8 mouse cellular contexts compared by ENCODE assay signal in genomic region chr6:71909840-71910239, GRCm38 (mm10). TPM values are rescaled to one million over a fixed set of nuclear protein-coding genes. Genes with fewer than 3 reads are reported as not detected.
DNase-seq lines count a peak whose midpoint lies in the region; ATAC-seq lines count a peak whose summit lies in the region.

No protein-coding gene starts in this region.

- peak overlapping the region; percentile 89 for H3K4me3 ChIP-seq in lung, embryonic 15.5 days
- peak overlapping the region; percentile 83 for H3K4me3 ChIP-seq in hindbrain, embryonic 13.5 days
- peak overlapping the region; percentile 79 for H3K4me3 ChIP-seq in midbrain, embryonic 11.5 days (ENCODE audit: low read depth, low read length)

- peaks cover 17% of the 10 kb centered on the region for H3K36me3 ChIP-seq in lung, embryonic 15.5 days
- H3K36me3 ChIP-seq in hindbrain, embryonic 13.5 days, result peaks cover 25% of the 10 kb centered on the region
- H3K36me3 ChIP-seq in midbrain, embryonic 11.5 days (ENCODE audit: control insufficient read depth, insufficient read depth, low read length), result no peaks in the 10 kb centered on the region

- no peak for ATAC-seq in lung, embryonic 15.5 days (ENCODE audit: borderline replicate concordance, extremely low read depth, low FRiP score, low TSS enrichment)
- ATAC-seq in hindbrain, embryonic 13.5 days (ENCODE audit: low FRiP score), result no peak
- no peak for ATAC-seq in midbrain, embryonic 11.5 days (ENCODE audit: low FRiP score)
- no peak for ATAC-seq in frontal cortex, adult (ENCODE audit: low TSS enrichment)
- ATAC-seq in monocyte, adult 5-6 weeks (replicated peaks; ENCODE audit: insufficient number of reproducible peaks, low FRiP score, low TSS enrichment, poor library complexity, severe bottlenecking), result no peak

- no peak overlapping the region for H3K9ac ChIP-seq in lung, embryonic 15.5 days
- H3K9ac ChIP-seq in hindbrain, embryonic 13.5 days, result no peak overlapping the region
- H3K9ac ChIP-seq in midbrain, embryonic 11.5 days (ENCODE audit: low read length), result no peak overlapping the region; the same call in 1 of the 2 replicates

- WGBS in lung, embryonic 15.5 days, result 67% methylated on average over 6 of the region's 6 CpGs
- 83% methylated on average over 6 of the region's 6 CpGs for WGBS in hindbrain, embryonic 13.5 days
- WGBS in midbrain, embryonic 11.5 days, result 74% methylated on average over 6 of the region's 6 CpGs

- peak overlapping the region; percentile 56 for H3K4me2 ChIP-seq in lung, embryonic 15.5 days
- H3K4me2 ChIP-seq in hindbrain, embryonic 13.5 days, result peak overlapping the region; percentile 87
- peak overlapping the region; percentile 68 for H3K4me2 ChIP-seq in midbrain, embryonic 11.5 days

- no peaks in the 10 kb centered on the region for H3K27me3 ChIP-seq in lung, embryonic 15.5 days
- no peaks in the 10 kb centered on the region for H3K27me3 ChIP-seq in hindbrain, embryonic 13.5 days
- no peaks in the 10 kb centered on the region for H3K27me3 ChIP-seq in midbrain, embryonic 11.5 days (ENCODE audit: control insufficient read depth, insufficient read depth, low read length)

- peaks cover 17% of the 10 kb centered on the region for H3K4me1 ChIP-seq in lung, embryonic 15.5 days
- H3K4me1 ChIP-seq in hindbrain, embryonic 13.5 days (replicated peaks), result peaks cover 26% of the 10 kb centered on the region
- peaks cover 3% of the 10 kb centered on the region for H3K4me1 ChIP-seq in midbrain, embryonic 11.5 days (ENCODE audit: control insufficient read depth, insufficient read depth, low read length)

- no peak for DNase-seq in lung, postnatal 10 days
- peak; percentile 58 for DNase-seq in ZHBTc4 (ENCODE audit: low read depth, low spot score)
- peak; percentile 61 for DNase-seq in midbrain, embryonic 11.5 days (ENCODE audit: low spot score, missing footprints)
- DNase-seq in urinary bladder, adult 18-20 months (ENCODE audit: low spot score in 2 of 2), result no peak

- H3K27ac ChIP-seq in lung, embryonic 15.5 days, result no peak overlapping the region
- H3K27ac ChIP-seq in hindbrain, embryonic 13.5 days, result no peak overlapping the region
- H3K27ac ChIP-seq in midbrain, embryonic 11.5 days (ENCODE audit: low read depth, low read length), result no peak overlapping the region

- no peaks in the 10 kb centered on the region for H3K9me3 ChIP-seq in lung, embryonic 15.5 days
- H3K9me3 ChIP-seq in hindbrain, embryonic 13.5 days, result no peaks in the 10 kb centered on the region
- no peaks in the 10 kb centered on the region for H3K9me3 ChIP-seq in midbrain, embryonic 11.5 days (ENCODE audit: control insufficient read depth, low read length)

RNA-seq across cellular contexts. Expression of gene Polr1a, which starts 1.0 kb away (rescaled TPM):
- polyA plus RNA-seq in lung, embryonic 15.5 days (2015; fragmentation: Nextera tagmentation; extraction: Ambion mirVana), result 29.0 and 35.1 TPM in 2 replicates
- 19.5 and 20.6 TPM in 2 replicates for polyA plus RNA-seq in hindbrain, embryonic 13.5 days (2015; fragmentation: Nextera tagmentation; extraction: Ambion mirVana)
- polyA plus RNA-seq in midbrain, embryonic 11.5 days (2014; fragmentation: Nextera tagmentation; extraction: Ambion mirVana), result 26.5 and 27.3 TPM in 2 replicates
- total RNA-seq in monocyte, adult 5-6 weeks (2017), result 28.3 to 32.8 TPM (median 28.6 TPM) in 3 replicates

RNA-seq across cellular contexts. Expression of gene Ptcd3, which starts 1.3 kb away (rescaled TPM):
- polyA plus RNA-seq in lung, embryonic 15.5 days (2015; fragmentation: Nextera tagmentation; extraction: Ambion mirVana), result 92.4 and 95.0 TPM in 2 replicates
- 86.1 and 86.5 TPM in 2 replicates for polyA plus RNA-seq in hindbrain, embryonic 13.5 days (2015; fragmentation: Nextera tagmentation; extraction: Ambion mirVana)
- polyA plus RNA-seq in midbrain, embryonic 11.5 days (2014; fragmentation: Nextera tagmentation; extraction: Ambion mirVana), result 125 and 126 TPM in 2 replicates
- total RNA-seq in monocyte, adult 5-6 weeks (2017), result 70.3 to 105 TPM (median 72.5 TPM) in 3 replicates

Comparison
In these comparisons a context has a peak if more than half of its experiments do, and no peak if none do; other contexts are left out.
1. DNase-seq: peak in ZHBTc4 (single experiment) and midbrain, embryonic 11.5 days (single experiment); none in lung, postnatal 10 days (single experiment) and urinary bladder, adult 18-20 months (0 of 2).
2. Peak in every context shown above with its lines, with median percentiles within 50 percentile points of each other: H3K4me2 ChIP-seq and H3K4me3 ChIP-seq.